ENCODE assay signal across 21 mouse cellular contexts in genomic region chr17:70838031-70838430, GRCm38 (mm10). TPM values are rescaled to one million over a fixed set of nuclear protein-coding genes. Genes with fewer than 3 reads are reported as not detected.
A peak's percentile ranks its signal among the peaks of the same experiment; 100 is the strongest.
DNase-seq lines count a peak whose midpoint lies in the region; ATAC-seq and TF ChIP-seq lines count a peak whose summit lies in the region.
"Had no signal": no experiment of that assay in that cellular context is flagged by ENCODE, and none has a peak within 500 bp of the region (broad histone marks: within the 10 kb centered on the region; RNA-seq: fewer than 3 reads in every experiment).

No protein-coding gene starts in this region.

- TF ChIP-seq EP300 in heart, adult 2 months (IDR thresholded peaks at IDR 0.05; ENCODE audit: insufficient read depth, low read depth, low read length), result no peak

- intact Hi-C loops in heart, adult 2 months (cut with DNase I), result no loop called here

- no peak for ATAC-seq in megakaryocyte progenitor cell, adult 5-6 weeks (replicated peaks; ENCODE audit: poor library complexity)
- ATAC-seq: forebrain, embryonic 13.5 days; forebrain, postnatal 0 days; intestine, embryonic 16.5 days; Patski had no signal

- TF ChIP-seq POLR2A in heart, adult 2 months (IDR thresholded peaks at IDR 0.05; ENCODE audit: insufficient read depth, low read depth, low read length), result no peak

- H3K4me1 ChIP-seq in heart, embryonic 10.5 days, result peaks cover 6% of the 10 kb centered on the region; the same call in 1 of the 2 replicates
- no peaks in the 10 kb centered on the region for H3K4me1 ChIP-seq in heart, adult 2 months (ENCODE audit: control insufficient read depth, insufficient read depth, low read length)
- H3K4me1 ChIP-seq: heart, embryonic 12.5 days had no signal

- peaks cover 17% of the 10 kb centered on the region; the same call in 1 of the 2 replicates for H3K27me3 ChIP-seq in heart, embryonic 10.5 days (ENCODE audit: insufficient read depth, poor library complexity, severe bottlenecking)
- H3K27me3 ChIP-seq in heart, adult 2 months (ENCODE audit: control insufficient read depth, insufficient read depth, low read length), result no peaks in the 10 kb centered on the region
- H3K27me3 ChIP-seq: embryonic facial prominence, embryonic 13.5 days; heart, embryonic 12.5 days; hindbrain, embryonic 15.5 days; Patski had no signal

- TF ChIP-seq CTCF in heart, adult 2 months (IDR thresholded peaks at IDR 0.05), result no peak

- H3K4me3 ChIP-seq in heart, embryonic 10.5 days, result no peak overlapping the region
- no peak overlapping the region for H3K4me3 ChIP-seq in heart, adult 2 months
- H3K4me3 ChIP-seq: embryonic facial prominence, embryonic 13.5 days; forebrain, embryonic 13.5 days; heart, embryonic 12.5 days; hindbrain, embryonic 15.5 days had no signal

- no peaks in the 10 kb centered on the region for H3K9me3 ChIP-seq in heart, embryonic 10.5 days
- H3K9me3 ChIP-seq: embryonic facial prominence, embryonic 13.5 days; forebrain, embryonic 13.5 days; heart, embryonic 12.5 days; hindbrain, embryonic 15.5 days had no signal

- peaks cover 24% of the 10 kb centered on the region for H3K36me3 ChIP-seq in heart, embryonic 10.5 days
- H3K36me3 ChIP-seq in heart, adult 2 months (ENCODE audit: control insufficient read depth, insufficient read depth, low read length), result no peaks in the 10 kb centered on the region; the same call in 1 of the 2 replicates
- H3K36me3 ChIP-seq: hindbrain, embryonic 15.5 days had no signal

- H3K79me2 ChIP-seq in heart, adult 2 months (replicated peaks; ENCODE audit: control insufficient read depth, insufficient read depth, low read length), result no peaks in the 10 kb centered on the region

- WGBS in heart, embryonic 10.5 days, result 75% methylated on average over 7 of the region's 7 CpGs
- 89% methylated on average over 7 of the region's 7 CpGs for WGBS in heart, adult 2 months

- H3K27ac ChIP-seq in heart, embryonic 10.5 days, result no peak overlapping the region
- H3K27ac ChIP-seq in heart, adult 2 months, result no peak overlapping the region
- H3K27ac ChIP-seq: embryonic facial prominence, embryonic 13.5 days; forebrain, embryonic 13.5 days; hindbrain, embryonic 15.5 days had no signal

- no peak overlapping the region for H3K9ac ChIP-seq in heart, adult 2 months (ENCODE audit: low read depth, low read length)
- H3K9ac ChIP-seq: embryonic facial prominence, embryonic 13.5 days; forebrain, embryonic 13.5 days; forebrain, postnatal 0 days; heart, embryonic 12.5 days; hindbrain, embryonic 15.5 days had no signal

- DNase-seq in adrenal gland, adult 2 months, result peak; percentile 56
- DNase-seq in adrenal gland, adult 8-10 months, result no peak
- DNase-seq in heart, embryonic 10.5 days (ENCODE audit: low spot score), result peak; percentile 25
- no peak for DNase-seq in heart, adult 2 months
- DNase-seq in R1 (ENCODE audit: low read depth, low spot score), result peak; percentile 17
- DNase-seq in right cerebral cortex, adult 18-20 months, result no peak
- no peak for DNase-seq in layer of hippocampus, adult 11-12 months (ENCODE audit: low spot score)
- DNase-seq: cerebellum, adult 18-20 months; cerebellum, adult 9-11 months; cerebellum, postnatal 36 days; forebrain, postnatal 0 days; gastrocnemius, postnatal 36 days; heart, adult 18-20 months; kidney, adult 2 months had no signal

RNA-seq across cellular contexts. Expression of gene Tgif1, which starts 15.3 kb away (rescaled TPM):
- total RNA-seq in adrenal gland, adult 2 months (2021), result 10 to 100 TPM; 39.3 to 56.3 TPM
- 27.8 and 30.3 TPM in 2 replicates for polyA plus RNA-seq in adrenal gland, adult 2 months (2012; rRNA removed)
- 10 to 100 TPM; 45.8 to 61.5 (median 60.5) TPM for total RNA-seq in adrenal gland, adult 8-10 months (2022)
- polyA plus RNA-seq in heart, embryonic 10.5 days (2016; fragmentation: Nextera tagmentation; extraction: Ambion mirVana), result 31.5 and 58.1 TPM in 2 replicates
- total RNA-seq in heart, adult 2 months (2021), result 1 to 10 TPM; 3.0 to 4.0 TPM
- 8.6 and 14.0 TPM in 2 replicates for polyA plus RNA-seq in heart, adult 2 months (2012; rRNA removed)
- 77.5 and 85.6 TPM in 2 replicates for total RNA-seq in megakaryocyte progenitor cell, adult 5-6 weeks (2015)
- total RNA-seq in megakaryocyte progenitor cell, adult 5-6 weeks (2017), result 47.0 and 53.9 TPM in 2 replicates

Comparison
In these comparisons a context has a peak if more than half of its experiments do, and no peak if none do; other contexts are left out.
1. DNase-seq: peak in adrenal gland, adult 2 months (single experiment), heart, embryonic 10.5 days (single experiment) and R1 (single experiment); none in adrenal gland, adult 8-10 months (single experiment), heart, adult 2 months (0 of 2), right cerebral cortex, adult 18-20 months (single experiment) and layer of hippocampus, adult 11-12 months (single experiment).
2. RNA of gene Tgif1, which starts 15.3 kb away (total RNA-seq): 47.0 to 85.6 TPM in megakaryocyte progenitor cell, adult 5-6 weeks, 45.8 to 61.5 TPM in adrenal gland, adult 8-10 months and 39.3 to 56.3 TPM in adrenal gland, adult 2 months; 3.0 to 4.0 TPM in heart, adult 2 months; every median in the first group is over 4 times any median in the second.